Mouse (Mus musculus): ENCODE measurements at regions not wholly inside any gene's neighbourhood (a gene's known extent, or its start where the extent isn't known, plus 50 kb on each side); places are given as distances from the start of the nearest gene placed in this dataset.

GRCm38 (mm10) chr12:9857990-9858389 is 288.1 kb downstream of the Osr1 start:
- TF ChIP-seq CHD2 (IDR thresholded peaks at IDR 0.05; ENCODE audit: low read depth, low read length) (no peak), ZC3H11A (IDR thresholded peaks at IDR 0.05; ENCODE audit: borderline replicate concordance, low read depth, low read length) (no peak), HCFC1 (IDR thresholded peaks at IDR 0.05; ENCODE audit: borderline replicate concordance, insufficient read depth, low read length) (no peak)

All from ES-E14 (cell line).